ENCODE assay signal across 28 mouse cellular contexts in genomic region chr5:65967091-65967490, GRCm38 (mm10). TPM values are rescaled to one million over a fixed set of nuclear protein-coding genes. Genes with fewer than 3 reads are reported as not detected.
DNase-seq lines count a peak whose midpoint lies in the region; TF ChIP-seq lines count a peak whose summit lies in the region.
"Had no signal": no experiment of that assay in that cellular context is flagged by ENCODE, and none has a peak within 500 bp of the region (broad histone marks: within the 10 kb centered on the region; RNA-seq: fewer than 3 reads in every experiment).

No protein-coding gene starts in this region.

- TF ChIP-seq POLR2A in ES-Bruce4 (IDR thresholded peaks at IDR 0.05; ENCODE audit: insufficient read depth, low read length): no peak

- H3K36me3 ChIP-seq in E14TG2a.4 (ENCODE audit: insufficient read depth, low read length) (peaks cover 19% of the 10 kb centered on the region), ES-Bruce4 (ENCODE audit: control insufficient read depth, insufficient read depth, low read length, poor library complexity, severe bottlenecking) (no peaks in the 10 kb centered on the region)
- H3K36me3 ChIP-seq: embryonic facial prominence, embryonic 13.5 days; forebrain, embryonic 12.5 days; forebrain, embryonic 15.5 days; heart, embryonic 10.5 days; heart, embryonic 13.5 days had no signal

- peak overlapping the region; percentile 73 for H3K27ac ChIP-seq in ES-Bruce4 (ENCODE audit: insufficient read depth, low read length)
- H3K27ac ChIP-seq: embryonic facial prominence, embryonic 13.5 days; forebrain, embryonic 12.5 days; forebrain, embryonic 15.5 days; heart, adult 2 months; heart, embryonic 10.5 days; heart, embryonic 13.5 days; hindbrain, embryonic 14.5 days; hindbrain, postnatal 0 days had no signal

- intact Hi-C loops in gastrocnemius, postnatal 14 days (cut with DNase I; ENCODE audit: low total_unique reads): no loop called here

- no peak for TF ChIP-seq EP300 in ES-Bruce4 (IDR thresholded peaks at IDR 0.05; ENCODE audit: insufficient read depth, low read depth, low read length)

- peaks cover 56% of the 10 kb centered on the region for H3K4me1 ChIP-seq in E14TG2a.4 (replicated peaks; ENCODE audit: low read depth, low read length)
- no peaks in the 10 kb centered on the region for H3K4me1 ChIP-seq in ES-Bruce4 (ENCODE audit: control insufficient read depth, insufficient read depth, low read length)
- H3K4me1 ChIP-seq: forebrain, embryonic 12.5 days; forebrain, embryonic 15.5 days; heart, embryonic 10.5 days; heart, embryonic 13.5 days had no signal

- peak; percentile 23 for DNase-seq in gastrocnemius, postnatal 14 days
- no peak for DNase-seq in gastrocnemius, postnatal 4 days (ENCODE audit: low spot score in 2 of 2)
- peak; percentile 47 for DNase-seq in ZHBTc4 (ENCODE audit: low read depth, low spot score)
- no peak for DNase-seq in heart, adult 11 months
- no peak for DNase-seq in ovary, postnatal 14 days (ENCODE audit: low spot score)
- DNase-seq: adrenal gland, postnatal 10 days; adrenal gland, postnatal 36 days; cerebellum, adult 18-20 months; cerebellum, adult 9-10 months; cerebellum, postnatal 14 days; heart, adult 2 months; heart, postnatal 14 days; heart, postnatal 4 days; kidney, adult 18-20 months had no signal

- no peaks in the 10 kb centered on the region for H3K27me3 ChIP-seq in E14TG2a.4 (ENCODE audit: insufficient read depth, low read length)
- no peaks in the 10 kb centered on the region for H3K27me3 ChIP-seq in ES-Bruce4 (ENCODE audit: control insufficient read depth, insufficient read depth, low read length, poor library complexity, severe bottlenecking)
- H3K27me3 ChIP-seq: embryonic facial prominence, embryonic 13.5 days; forebrain, embryonic 12.5 days; forebrain, embryonic 15.5 days had no signal

- peak overlapping the region; percentile 77 for H3K9ac ChIP-seq in ES-Bruce4 (ENCODE audit: low read depth, poor library complexity, severe bottlenecking)
- H3K9ac ChIP-seq: embryonic facial prominence, embryonic 13.5 days; forebrain, embryonic 12.5 days; forebrain, embryonic 15.5 days; heart, embryonic 13.5 days; hindbrain, embryonic 14.5 days had no signal

- TF ChIP-seq CTCF in E14TG2a.4 (conservative IDR thresholded peaks at IDR 0.05; ENCODE audit: low read length): no peak
- TF ChIP-seq CTCF in ES-Bruce4 (IDR thresholded peaks at IDR 0.05; ENCODE audit: low read depth, low read length): no peak

- H3K4me3 ChIP-seq in E14TG2a.4 (replicated peaks; ENCODE audit: low read length) (peak overlapping the region; percentile 79), ES-Bruce4 (ENCODE audit: low read depth, low read length) (peak overlapping the region; percentile 43)
- H3K4me3 ChIP-seq: embryonic facial prominence, embryonic 13.5 days; erythroblast, embryonic 14.5 days; forebrain, embryonic 12.5 days; forebrain, embryonic 15.5 days; heart, adult 2 months; heart, embryonic 10.5 days; heart, embryonic 13.5 days had no signal

- H3K9me3 ChIP-seq in E14TG2a.4 (ENCODE audit: low read length) (no peaks in the 10 kb centered on the region), ES-Bruce4 (replicated peaks; ENCODE audit: control insufficient read depth, insufficient read depth, low read length, poor library complexity, severe bottlenecking) (no peaks in the 10 kb centered on the region)
- H3K9me3 ChIP-seq: embryonic facial prominence, embryonic 13.5 days; forebrain, embryonic 12.5 days; forebrain, embryonic 15.5 days; heart, embryonic 10.5 days; heart, embryonic 13.5 days had no signal

RNA-seq across cellular contexts. Expression of gene Chrna9, which starts 32.4 kb away (rescaled TPM):
- total RNA-seq in gastrocnemius, postnatal 14 days (2021): 1 to 10 TPM; 3.9 to 6.8 TPM
- total RNA-seq in gastrocnemius, postnatal 4 days (2021): 10 to 100 TPM; 25.6 to 32.2 TPM
- polyA plus RNA-seq in ES-Bruce4 (2011; ENCODE audit: insufficient read depth, insufficient read length, low read depth, missing spikeins): 3.9 and 5.6 TPM in 2 replicates
- total RNA-seq: adrenal gland, postnatal 36 days; hindbrain, postnatal 0 days had no signal
- polyA plus RNA-seq: C2C12; embryonic facial prominence, embryonic 13.5 days; erythroblast, embryonic 14.5 days; forebrain, embryonic 12.5 days; forebrain, embryonic 15.5 days; gonadal fat pad, adult 2 months; heart, adult 2 months; heart, embryonic 13.5 days; hindbrain, embryonic 14.5 days; hindbrain, postnatal 0 days; intestine, embryonic 16.5 days had no signal

RNA-seq across cellular contexts. Expression of gene 9130230L23Rik, which starts 37.0 kb away (rescaled TPM):
- under 1 TPM; 0.21 to 0.22 TPM for total RNA-seq in gastrocnemius, postnatal 14 days (2021)
- total RNA-seq in gastrocnemius, postnatal 4 days (2021): under 1 TPM; 0.73 to 0.96 TPM
- polyA plus RNA-seq in ES-Bruce4 (2011; ENCODE audit: insufficient read depth, insufficient read length, low read depth, missing spikeins): 0.67 and 2.3 TPM in 2 replicates
- total RNA-seq: adrenal gland, postnatal 10 days; heart, adult 2 months; heart, postnatal 14 days; heart, postnatal 4 days; hindbrain, postnatal 0 days had no signal
- polyA plus RNA-seq: C2C12; CD4-positive, CD25-positive, alpha-beta regulatory T cell, adult 4 months; embryonic facial prominence, embryonic 13.5 days; erythroblast, embryonic 14.5 days; heart, embryonic 13.5 days; hindbrain, embryonic 14.5 days; hindbrain, postnatal 0 days had no signal

Comparison
In these comparisons a context has a peak if more than half of its experiments do, and no peak if none do; other contexts are left out.
1. DNase-seq: peak in gastrocnemius, postnatal 14 days (single experiment) and ZHBTc4 (single experiment); none in gastrocnemius, postnatal 4 days (0 of 2), heart, adult 11 months (single experiment) and ovary, postnatal 14 days (single experiment).